Mouse (Mus musculus): Measurements from ENCODE around the gene Slc45a2.

- no peak for TF ChIP-seq POLR2A (IDR thresholded peaks at IDR 0.05; ENCODE audit: insufficient read depth, low read depth, low read length)
- TF ChIP-seq CTCF (IDR thresholded peaks at IDR 0.05; ENCODE audit: insufficient read depth, low read depth, low read length) = no peak
Observed at GRCm38 (mm10) chr15:11010976-11011548, 10.5 kb downstream of the Slc45a2 start.

Data from olfactory bulb, adult 2 months (tissue).